Mouse (Mus musculus) NIH3T3 (cell line): ENCODE data around the gene Dvl3.

Source experiments
- DNase-seq: peaks from one replicate; pipeline ENCODE4 v3.0.0-alpha.2; 2012; ENCODE audit warnings: low read depth

Dvl3 gene

DNA sequence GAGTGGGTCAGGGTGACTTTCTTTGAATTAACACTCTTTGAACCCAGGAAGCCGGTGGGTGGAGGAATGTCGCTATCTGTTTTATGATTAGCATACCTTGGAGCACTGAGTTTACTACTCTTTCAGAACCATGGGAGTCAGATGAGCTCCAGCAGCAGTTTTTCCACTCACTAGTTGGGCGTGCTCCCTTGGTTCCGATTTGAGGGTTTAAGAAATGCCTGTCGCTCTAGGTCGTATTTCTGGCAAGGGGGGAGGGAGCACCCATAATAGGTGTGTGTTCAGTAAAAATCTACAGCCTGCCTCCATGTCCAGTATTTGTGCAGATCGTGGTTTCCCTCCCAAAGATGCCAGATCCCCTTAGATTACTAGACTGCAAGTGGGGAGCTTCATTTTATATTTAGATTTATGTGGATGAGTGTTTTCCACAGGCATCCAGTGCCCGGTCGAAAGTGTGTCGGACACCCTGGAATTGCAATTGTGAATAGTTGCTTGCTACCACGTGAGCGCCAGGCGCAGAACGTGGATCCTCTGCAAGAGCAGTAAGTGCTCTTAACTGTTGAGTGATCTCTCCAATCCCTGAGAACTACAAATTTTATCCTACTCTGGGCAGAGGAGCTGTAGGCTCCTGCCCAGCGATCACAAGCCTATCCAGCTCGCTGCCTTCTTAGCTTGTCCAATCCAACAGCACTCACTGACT lies 18.7 kb upstream of the Dvl3 start:
- DNase-seq = no peak

- peak; percentile 91 for DNase-seq
Measured at GRCm38 (mm10) chr16:20498677-20499475, 17.9 kb upstream of the Dvl3 start, which contains the start of gene Eif2b5. Gene Eif2b5, plus strand, starts transcription at chr16:20498817.

DNA sequence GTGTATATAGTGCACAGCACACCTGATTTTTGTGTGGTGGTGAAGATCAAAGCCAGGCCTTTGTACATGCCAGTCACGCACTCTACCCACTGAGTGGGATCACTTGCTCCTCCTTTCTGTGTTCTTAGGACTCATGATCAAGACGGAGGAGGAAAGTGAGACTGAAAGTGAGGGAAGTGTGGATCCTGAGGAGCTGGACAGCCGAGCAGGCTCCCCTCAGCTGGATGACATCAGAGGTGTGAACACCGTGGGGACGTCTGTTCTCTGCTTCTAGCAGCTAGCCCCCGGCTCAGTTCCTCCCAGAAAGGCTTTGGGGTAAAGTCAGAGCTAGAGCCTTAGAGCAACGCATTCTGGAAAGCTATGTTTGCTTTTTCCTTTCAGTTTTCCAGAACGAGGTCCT lies 10.8 kb upstream of the Dvl3 start:
- no peak for DNase-seq

GRCm38 (mm10) chr16:20509349-20509748 lies 7.4 kb upstream of the Dvl3 start:
- DNase-seq = peak; percentile 62

GRCm38 (mm10) chr16:20511277-20511847 lies 5.4 kb upstream of the Dvl3 start:
- DNase-seq = no peak

GRCm38 (mm10) chr16:20516032-20516431 lies 750 bp upstream of the Dvl3 start:
- DNase-seq = no peak

DNA sequence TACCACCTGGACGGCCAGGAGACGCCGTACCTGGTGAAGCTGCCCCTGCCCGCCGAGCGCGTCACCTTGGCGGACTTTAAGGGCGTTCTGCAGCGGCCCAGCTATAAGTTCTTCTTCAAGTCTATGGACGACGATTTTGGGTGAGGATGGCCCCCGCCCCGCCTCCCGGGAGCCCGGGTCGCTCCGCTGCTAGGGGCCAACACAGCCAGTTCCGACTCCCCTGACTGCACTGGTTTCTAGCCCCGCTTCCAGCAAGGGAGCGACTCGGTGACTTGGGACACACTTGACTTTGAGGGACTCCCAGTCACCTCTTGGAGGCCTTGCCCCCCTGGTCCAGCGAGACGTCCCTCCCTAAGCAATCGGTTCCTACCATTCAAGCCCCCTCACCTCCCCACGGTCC lies 434 bp downstream of the Dvl3 start:
- no peak for DNase-seq

- DNase-seq = peak; percentile 78
Measured at GRCm38 (mm10) chr16:20517701-20518374, 1.1 kb downstream of the Dvl3 start.

DNA sequence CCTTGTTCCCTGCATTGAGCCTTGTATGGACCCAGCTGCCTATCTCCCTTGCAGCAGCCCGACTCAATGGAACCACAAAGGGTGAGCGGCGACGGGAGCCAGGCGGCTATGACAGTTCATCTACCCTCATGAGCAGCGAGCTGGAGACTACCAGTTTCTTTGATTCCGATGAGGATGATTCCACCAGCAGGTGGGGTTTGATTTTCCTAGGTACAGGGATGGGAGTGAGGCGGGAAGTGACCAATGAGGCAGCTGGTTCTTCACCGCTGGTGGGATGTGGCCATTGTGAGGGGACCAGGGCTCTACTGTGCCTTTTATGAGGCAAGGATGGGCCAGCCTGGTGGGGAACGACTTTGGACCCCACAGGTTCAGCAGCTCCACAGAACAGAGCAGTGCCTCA lies 7.1 kb downstream of the Dvl3 start:
- no peak for DNase-seq

DNA sequence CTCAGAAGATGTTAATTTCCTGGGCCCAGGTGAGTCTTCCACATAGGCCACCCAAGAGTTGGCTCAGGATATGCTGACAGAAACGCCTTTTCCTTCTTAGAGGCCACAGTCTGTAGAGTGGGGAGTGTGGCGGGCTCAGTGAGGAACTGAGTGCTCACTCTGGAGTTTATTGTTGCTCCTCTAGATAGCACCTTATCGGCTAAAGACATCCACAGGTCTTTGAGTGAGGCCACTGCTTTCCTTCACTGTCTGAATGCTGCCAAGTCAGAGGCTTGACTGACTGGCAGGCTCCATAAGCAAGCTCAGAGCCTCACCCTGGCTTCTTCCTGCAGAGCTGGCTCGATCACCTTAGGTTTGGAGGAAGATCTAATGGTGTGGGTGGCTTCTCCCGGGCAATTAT lies 12.0 kb downstream of the Dvl3 start:
- DNase-seq = no peak

DNA sequence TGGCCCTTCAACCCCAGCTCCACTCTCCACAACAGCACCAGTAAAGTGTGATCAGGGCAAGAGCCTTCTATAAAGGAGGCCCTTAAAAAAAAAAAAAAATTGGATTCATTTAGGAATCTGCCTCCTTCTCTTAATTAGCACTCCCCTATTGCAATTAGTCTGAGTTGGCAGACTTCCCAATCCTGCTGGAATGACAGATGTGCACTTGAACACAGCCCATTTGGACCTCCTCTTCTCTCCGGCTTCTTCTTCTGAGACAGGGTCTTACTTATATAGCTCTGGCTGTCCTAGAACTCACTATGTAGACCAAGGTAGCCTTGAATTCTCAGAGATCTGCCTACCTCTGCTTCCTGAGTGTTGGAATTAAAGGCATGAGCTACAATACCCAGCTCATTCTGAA lies 12.6 kb downstream of the Dvl3 start:
- DNase-seq = no peak

- DNase-seq = no peak
Measured at GRCm38 (mm10) chr16:20530941-20531340, 14.2 kb downstream of the Dvl3 start.

DNA sequence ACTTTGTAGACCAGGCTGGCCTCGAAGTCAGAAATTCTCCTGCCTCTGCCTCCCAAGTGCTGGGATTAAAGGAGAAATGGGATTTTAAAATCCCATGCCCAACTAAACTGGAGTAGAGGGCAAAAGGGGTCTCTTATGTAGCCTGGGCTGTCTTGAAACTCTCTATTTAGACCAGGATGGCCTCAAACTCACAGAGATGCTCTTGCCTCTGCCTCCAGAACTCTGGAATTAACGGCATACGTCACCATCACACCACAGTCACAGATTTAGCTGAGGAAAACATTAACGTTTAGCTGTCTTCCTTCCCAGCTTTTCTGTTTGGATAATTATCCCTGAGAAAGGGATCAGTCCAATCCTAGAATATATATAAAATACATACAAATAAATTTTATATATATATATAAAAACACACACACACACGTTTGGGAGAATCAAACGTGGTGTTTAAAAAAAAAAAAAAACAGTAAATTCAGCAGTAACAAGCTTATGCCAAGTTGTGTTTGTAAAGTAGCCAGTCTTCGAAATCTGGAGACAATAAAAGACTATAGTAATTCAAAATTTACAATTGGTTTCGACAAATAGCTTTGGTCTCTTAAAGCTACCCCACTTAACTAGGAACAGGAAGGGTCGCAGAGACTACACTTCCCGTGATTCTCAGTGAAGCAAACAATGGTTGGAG lies 18.0 kb downstream of the Dvl3 start:
- no peak for DNase-seq

GRCm38 (mm10) chr16:20535296-20536080 lies 18.7 kb downstream of the Dvl3 start, which contains the start of gene Ap2m1:
Gene Ap2m1, plus strand, starts transcription at chr16:20535478.
- peak; percentile 100 for DNase-seq

GRCm38 (mm10) chr16:20536081-20536665 lies 19.4 kb downstream of the Dvl3 start:
- DNase-seq = no peak

DNA sequence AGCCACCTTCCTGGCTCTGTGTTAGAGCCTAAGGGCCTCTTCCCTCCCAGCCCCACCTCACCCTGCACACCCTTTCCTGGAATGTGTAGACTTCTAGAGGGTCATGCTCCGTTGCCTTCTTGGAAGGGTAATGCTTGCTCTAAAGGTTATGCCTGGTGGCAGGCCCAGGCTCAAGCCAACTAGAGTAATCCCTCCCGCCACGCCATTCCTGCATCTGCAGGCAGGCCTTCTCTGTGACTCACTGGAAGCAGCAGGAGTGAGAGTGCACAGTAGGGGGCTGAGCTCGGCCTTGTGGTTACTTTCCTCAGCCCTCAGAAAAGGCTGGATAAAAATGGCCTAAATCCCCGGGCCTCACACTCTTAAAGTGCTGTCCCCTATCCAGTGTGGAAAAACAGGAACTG lies 20.3 kb downstream of the Dvl3 start:
- DNase-seq = peak; percentile 84

DNA sequence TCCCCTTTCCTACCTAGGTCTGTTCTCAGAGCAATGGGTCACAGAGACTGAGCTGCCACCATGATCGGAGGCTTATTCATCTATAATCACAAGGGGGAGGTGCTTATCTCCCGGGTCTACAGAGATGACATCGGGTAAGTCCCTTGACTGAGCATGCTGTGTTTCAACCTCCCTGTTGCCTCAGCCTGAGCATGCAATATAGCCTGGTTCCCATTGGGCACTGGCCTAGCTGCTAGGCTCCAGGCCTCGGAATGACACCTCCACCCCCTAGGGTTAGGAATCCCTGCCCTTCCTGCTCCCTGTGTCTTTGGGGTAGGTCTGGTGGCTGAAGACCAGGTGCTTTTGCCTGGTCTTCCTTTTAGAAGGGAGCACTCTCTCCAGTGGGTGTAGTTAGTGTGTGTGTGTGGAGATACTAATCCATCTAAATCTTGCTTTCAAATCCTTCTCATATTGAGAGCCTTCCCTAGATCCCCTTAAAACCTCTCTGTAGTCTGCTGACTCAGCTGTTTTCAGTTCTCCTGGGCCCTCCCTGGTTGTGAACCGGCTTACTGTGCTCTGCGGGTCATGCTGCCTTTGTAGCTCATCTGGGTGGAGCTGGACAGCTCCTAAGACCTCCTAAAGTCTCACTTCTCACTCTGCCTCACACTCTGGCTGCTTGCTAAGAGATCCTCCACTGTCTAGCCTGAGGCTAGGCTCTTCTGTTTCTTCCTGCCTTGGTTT lies 21.0 kb downstream of the Dvl3 start:
- peak; percentile 37 for DNase-seq

DNA sequence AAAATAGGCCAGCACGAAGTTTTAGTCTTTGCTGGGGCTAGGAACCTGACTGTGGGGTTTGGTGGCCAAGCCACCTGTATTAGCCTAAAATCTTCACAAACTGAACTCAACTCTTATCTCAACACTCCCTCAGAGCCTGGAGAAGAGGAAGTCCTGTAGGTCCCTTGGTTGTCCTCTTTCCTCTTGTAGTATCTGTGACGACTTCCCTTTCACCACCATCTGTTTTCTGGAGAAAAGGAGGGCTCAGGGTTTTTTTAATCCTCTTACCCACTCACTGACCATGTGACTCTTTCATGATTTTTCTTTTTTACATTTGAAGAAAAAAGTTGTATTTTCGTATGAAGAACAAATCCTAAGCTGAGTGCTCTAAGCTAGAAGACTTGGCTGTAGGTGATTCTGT lies 22.9 kb downstream of the Dvl3 start:
- DNase-seq = no peak

DNA sequence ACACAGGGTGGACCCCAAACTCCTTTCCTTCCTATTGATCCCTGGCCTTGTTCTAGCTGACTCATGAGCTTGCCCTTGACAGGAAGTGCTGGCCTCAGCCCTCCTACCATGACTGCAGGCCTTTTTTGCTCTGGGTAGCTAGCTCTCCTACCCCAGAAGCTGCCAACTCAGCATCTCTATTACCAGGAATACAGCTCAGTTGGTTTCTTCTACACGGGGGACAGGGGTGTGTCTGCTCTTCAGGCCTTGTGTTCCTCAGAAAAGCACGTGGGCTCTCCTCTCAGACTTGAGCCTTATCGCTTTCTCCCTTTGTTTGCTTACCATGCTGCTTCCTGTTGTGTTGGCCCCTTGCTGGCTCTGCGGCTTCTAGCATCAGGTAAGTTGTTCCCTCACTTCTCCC lies 23.7 kb downstream of the Dvl3 start:
- DNase-seq = no peak

DNA sequence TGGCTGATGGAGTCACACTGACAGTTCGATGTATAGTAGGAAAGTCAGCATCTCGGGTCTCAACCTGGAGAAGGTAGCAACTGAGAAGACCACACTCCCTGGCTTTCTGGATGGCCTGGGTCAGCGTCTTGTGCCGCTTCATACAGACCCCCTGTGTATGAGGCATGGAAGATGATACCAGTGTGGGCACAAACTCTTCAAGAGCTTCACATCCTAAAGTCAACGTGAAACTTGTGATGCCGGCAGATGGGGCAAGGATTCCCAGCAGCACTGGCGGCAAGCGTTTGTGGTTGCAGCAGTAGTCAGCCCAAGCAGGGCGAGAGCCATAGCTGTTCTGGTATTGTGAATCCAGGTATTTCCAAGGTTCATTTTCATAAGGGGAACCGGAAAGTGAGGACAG lies 28.9 kb downstream of the Dvl3 start:
- DNase-seq = no peak
